Mouse (Mus musculus): ENCODE data around the gene Kif12.

DNA sequence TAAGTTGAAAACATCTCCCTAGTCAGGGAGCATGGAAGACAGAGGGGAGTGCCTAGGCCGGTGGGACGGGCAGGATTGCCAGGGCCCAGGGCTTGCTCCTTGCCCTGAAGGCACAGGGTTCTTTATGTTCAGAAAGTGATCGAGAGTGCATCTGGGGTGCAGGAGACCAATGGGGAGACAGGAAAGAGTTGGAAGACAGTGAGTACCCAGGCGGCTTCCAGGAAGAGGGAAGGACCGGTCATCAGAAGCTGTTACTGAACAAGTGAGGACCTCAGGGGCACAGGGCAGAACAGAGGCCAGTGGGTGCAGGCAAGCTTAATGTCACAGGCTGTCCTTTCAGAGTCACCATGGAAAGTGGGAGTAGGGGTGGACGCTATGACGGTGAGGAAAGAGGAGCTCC, 13.7 kb downstream of the Kif12 start:
- no peak for TF ChIP-seq POLR2A (IDR thresholded peaks at IDR 0.05; ENCODE audit: low read depth, low read length)
- TF ChIP-seq CTCF (IDR thresholded peaks at IDR 0.05; ENCODE audit: borderline replicate concordance, insufficient read depth, low read length) = no peak
